In the genomic region with DNA sequence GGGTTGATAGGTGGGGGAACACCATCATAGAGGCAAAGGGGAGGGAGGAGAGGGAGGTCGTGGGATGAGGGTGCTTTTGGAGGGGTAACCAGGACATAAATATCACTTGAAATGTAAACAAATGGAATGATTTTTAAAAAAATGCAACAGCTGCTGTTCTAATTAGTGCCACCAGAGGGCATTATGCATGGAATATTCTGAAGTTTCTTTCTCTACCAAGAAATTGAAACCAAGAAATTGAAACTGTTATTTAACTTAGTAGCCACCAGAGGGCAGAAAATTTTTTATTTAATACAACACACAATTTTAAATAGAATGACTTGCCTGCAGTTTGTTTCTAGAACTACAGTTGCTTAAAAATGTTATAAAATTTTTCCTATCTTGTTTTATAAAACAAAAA, we compare ENCODE assay signal across 18 mouse cellular contexts.
DNase-seq lines count a peak whose midpoint lies in the region; ATAC-seq and TF ChIP-seq lines count a peak whose summit lies in the region.
"Had no signal": no experiment of that assay in that cellular context is flagged by ENCODE, and none has a peak within 500 bp of the region (broad histone marks: within the 10 kb centered on the region; RNA-seq: fewer than 3 reads in every experiment).

No protein-coding gene starts in this region.

- ATAC-seq in kidney, postnatal 0 days (replicated peaks; ENCODE audit: low FRiP score, low read depth) = no peak
- ATAC-seq in kidney, embryonic 16.5 days (ENCODE audit: low FRiP score, low TSS enrichment) = no peak
- ATAC-seq: forebrain, embryonic 13.5 days had no signal

- H3K27me3 ChIP-seq in kidney, postnatal 0 days (ENCODE audit: insufficient read depth, low read length) = no peaks in the 10 kb centered on the region
- no peaks in the 10 kb centered on the region for H3K27me3 ChIP-seq in kidney, embryonic 16.5 days (ENCODE audit: insufficient read depth, low read length)
- H3K27me3 ChIP-seq: forebrain, embryonic 13.5 days; heart, embryonic 15.5 days; limb, embryonic 12.5 days; lung, embryonic 15.5 days had no signal

- H3K27ac ChIP-seq in kidney, postnatal 0 days = no peak overlapping the region
- no peak overlapping the region for H3K27ac ChIP-seq in kidney, embryonic 16.5 days (ENCODE audit: low read length)
- H3K27ac ChIP-seq: forebrain, embryonic 13.5 days; heart, embryonic 15.5 days; hindbrain, embryonic 14.5 days; limb, embryonic 12.5 days; lung, embryonic 15.5 days; midbrain, embryonic 10.5 days had no signal

- H3K36me3 ChIP-seq in kidney, postnatal 0 days (ENCODE audit: insufficient read depth, low read length) = no peaks in the 10 kb centered on the region
- H3K36me3 ChIP-seq in kidney, embryonic 16.5 days (ENCODE audit: insufficient read depth, low read length) = no peaks in the 10 kb centered on the region
- H3K36me3 ChIP-seq: heart, embryonic 15.5 days; limb, embryonic 12.5 days; lung, embryonic 15.5 days; midbrain, embryonic 10.5 days had no signal

- 0 out of 2 replicates have a peak, but pooled peaks cover 6% of the 10 kb centered on the region for H3K9me3 ChIP-seq in kidney, postnatal 0 days (replicated peaks; ENCODE audit: low read length)
- peaks cover 10% of the 10 kb centered on the region; the same call in 1 of the 2 replicates for H3K9me3 ChIP-seq in kidney, embryonic 16.5 days (ENCODE audit: low read length)
- H3K9me3 ChIP-seq: lung, embryonic 15.5 days had no signal

- H3K4me1 ChIP-seq in kidney, postnatal 0 days (replicated peaks; ENCODE audit: insufficient read depth, low read length) = no peaks in the 10 kb centered on the region
- H3K4me1 ChIP-seq in kidney, embryonic 16.5 days (ENCODE audit: insufficient read depth, low read length) = no peaks in the 10 kb centered on the region
- H3K4me1 ChIP-seq: forebrain, embryonic 13.5 days; heart, embryonic 15.5 days; limb, embryonic 12.5 days; lung, embryonic 15.5 days; midbrain, embryonic 10.5 days had no signal

- TF ChIP-seq CTCF in kidney, postnatal 0 days (IDR thresholded peaks at IDR 0.05; ENCODE audit: low read depth) = peak; percentile 35

- H3K4me2 ChIP-seq in kidney, postnatal 0 days (ENCODE audit: low read length) = no peak overlapping the region
- no peak overlapping the region for H3K4me2 ChIP-seq in kidney, embryonic 16.5 days (replicated peaks; ENCODE audit: low read depth, low read length)
- H3K4me2 ChIP-seq: forebrain, embryonic 13.5 days; heart, embryonic 15.5 days; hindbrain, embryonic 14.5 days; limb, embryonic 12.5 days; lung, embryonic 15.5 days had no signal

- 45% methylated on average over 1 of the region's 1 CpGs for WGBS in kidney, postnatal 0 days
- 54% methylated on average over 1 of the region's 1 CpGs for WGBS in kidney, embryonic 16.5 days

- no peak overlapping the region for H3K4me3 ChIP-seq in kidney, postnatal 0 days (replicated peaks; ENCODE audit: low read depth, low read length)
- H3K4me3 ChIP-seq in kidney, embryonic 16.5 days (ENCODE audit: low read length) = no peak overlapping the region
- H3K4me3 ChIP-seq: forebrain, embryonic 13.5 days; heart, embryonic 15.5 days; limb, embryonic 12.5 days; lung, embryonic 15.5 days; midbrain, embryonic 10.5 days had no signal

- peak; percentile 4 for DNase-seq in embryo, embryonic 10.5 days (ENCODE audit: low spot score)
- no peak for DNase-seq in embryo, embryonic 9.5 days (ENCODE audit: extremely low spot score)
- peak; percentile 12 for DNase-seq in kidney, postnatal 0 days (ENCODE audit: low spot score)
- DNase-seq in 3T3-L1 (ENCODE audit: low read depth, low spot score) (peak; percentile 48), NIH3T3 (ENCODE audit: low read depth) (peak; percentile 33)
- no peak for DNase-seq in thymus, postnatal 4 days
- DNase-seq in right cerebral cortex, adult 2 months (ENCODE audit: low spot score in 2 of 2) = no peak
- DNase-seq: cerebellum, adult 11 months; heart, adult 11 months; kidney, adult 18-20 months; right cerebral cortex, postnatal 14 days had no signal

- no peak overlapping the region for H3K9ac ChIP-seq in kidney, postnatal 0 days (ENCODE audit: low read depth, low read length)
- H3K9ac ChIP-seq in kidney, embryonic 16.5 days (replicated peaks; ENCODE audit: low read length) = no peak overlapping the region
- H3K9ac ChIP-seq: forebrain, embryonic 13.5 days; heart, embryonic 15.5 days; hindbrain, embryonic 14.5 days; limb, embryonic 12.5 days; lung, embryonic 15.5 days had no signal

Comparison
In these comparisons a context has a peak if more than half of its experiments do, and no peak if none do; other contexts are left out.
1. DNase-seq: peak in embryo, embryonic 10.5 days (single experiment), kidney, postnatal 0 days (single experiment), 3T3-L1 (single experiment) and NIH3T3 (single experiment); none in embryo, embryonic 9.5 days (single experiment), thymus, postnatal 4 days (single experiment) and right cerebral cortex, adult 2 months (0 of 2).